Mouse (Mus musculus) kidney, embryonic 16.5 days (tissue): Measurements from ENCODE around the gene D17H6S53E. TPM values are rescaled to one million over a fixed set of nuclear protein-coding genes. Genes with fewer than 3 reads are reported as not detected.

ENCODE experiments used
- ATAC-seq: fragments of 200-750 bp; cut with Nextera tagmentation; 2 replicates; pipeline ENCODE4 v1.8.0; 2017; ENCODE audit warnings: moderate TSS enrichment; ENCODE audit not compliant: low FRiP score, low TSS enrichment
- H3K27ac ChIP-seq: fragments of 300-500 bp; sonication (generic); 2 replicates; pipeline ENCODE4 v1.5.1; 2014; ENCODE audit warnings: low read length
- H3K27me3 ChIP-seq: fragments of 300-500 bp; sonication (generic); 2 replicates; pipeline ENCODE4 v1.6.1; 2014; ENCODE audit warnings: low read length, control low read depth, mixed read lengths; ENCODE audit not compliant: insufficient read depth
- H3K36me3 ChIP-seq: fragments of 300-500 bp; sonication (generic); 2 replicates; pipeline ENCODE4 v1.6.1; 2014; ENCODE audit warnings: low read length, control low read depth, mixed read lengths; ENCODE audit not compliant: insufficient read depth
- H3K4me1 ChIP-seq: fragments of 300-500 bp; sonication (generic); 2 replicates; pipeline ENCODE4 v1.6.1; 2014; ENCODE audit warnings: low read length, control low read depth, mixed read lengths; ENCODE audit not compliant: insufficient read depth
- H3K4me2 ChIP-seq: fragments of 300-500 bp; sonication (generic); replicated peaks from 2 replicates; pipeline ENCODE4 v1.6.1; 2014; ENCODE audit warnings: low read depth, low read length
- H3K4me3 ChIP-seq: fragments of 300-500 bp; sonication (generic); 2 replicates; pipeline ENCODE4 v1.5.1; 2014; ENCODE audit warnings: mild to moderate bottlenecking, low read length
- H3K9ac ChIP-seq: fragments of 300-500 bp; sonication (generic); replicated peaks from 2 replicates; pipeline ENCODE4 v1.6.1; 2014; ENCODE audit warnings: low read length
- H3K9me3 ChIP-seq: fragments of 300-500 bp; sonication (generic); 2 replicates; pipeline ENCODE4 v1.6.1; 2016; ENCODE audit warnings: low read length, control low read depth
- WGBS: fragments of 180-500 bp; shearing (Covaris S2); extraction: QIAGEN DNeasy Blood & Tissue Kit; methylation state at CpG from one replicate; pipeline ENCODE4 v1.1.7; 2014; 5-methylcytosine and 5-hydroxymethylcytosine counted together
- polyA plus RNA-seq: library from polyadenylated mRNA; unstranded; fragments of >200 nt; fragmentation: Nextera tagmentation; extraction: Ambion mirVana; gene quantifications from 2 replicates; pipeline ENCODE4 v1.2.1, GENCODE M21; 2015

The D17H6S53E gene
- 8.5 and 12.0 TPM in 2 replicates for polyA plus RNA-seq

GRCm38 (mm10) chr17:35126206-35126611 is at the start of gene D17H6S53E:
D17H6S53E (plus strand) TSS chr17:35126373.
- H3K4me2 ChIP-seq: peak within 1 kb of the TSS; percentile 70
- H3K36me3 ChIP-seq: peaks cover 12% of the 10 kb centered on the region; the same call in 1 of the 2 replicates
- H3K4me3 ChIP-seq: peak within 1 kb of the TSS; percentile 60
- H3K9ac ChIP-seq: peak within 1 kb of the TSS; percentile 76
- peaks cover 36% of the 10 kb centered on the region for H3K4me1 ChIP-seq
- H3K9me3 ChIP-seq: no peaks in the 10 kb centered on the region
- H3K27ac ChIP-seq: peak within 1 kb of the TSS; percentile 78
- WGBS: under 1% methylated on average over 36 of the region's 36 CpGs
- peak; percentile 60 for ATAC-seq
- H3K27me3 ChIP-seq: no peaks in the 10 kb centered on the region

DNA sequence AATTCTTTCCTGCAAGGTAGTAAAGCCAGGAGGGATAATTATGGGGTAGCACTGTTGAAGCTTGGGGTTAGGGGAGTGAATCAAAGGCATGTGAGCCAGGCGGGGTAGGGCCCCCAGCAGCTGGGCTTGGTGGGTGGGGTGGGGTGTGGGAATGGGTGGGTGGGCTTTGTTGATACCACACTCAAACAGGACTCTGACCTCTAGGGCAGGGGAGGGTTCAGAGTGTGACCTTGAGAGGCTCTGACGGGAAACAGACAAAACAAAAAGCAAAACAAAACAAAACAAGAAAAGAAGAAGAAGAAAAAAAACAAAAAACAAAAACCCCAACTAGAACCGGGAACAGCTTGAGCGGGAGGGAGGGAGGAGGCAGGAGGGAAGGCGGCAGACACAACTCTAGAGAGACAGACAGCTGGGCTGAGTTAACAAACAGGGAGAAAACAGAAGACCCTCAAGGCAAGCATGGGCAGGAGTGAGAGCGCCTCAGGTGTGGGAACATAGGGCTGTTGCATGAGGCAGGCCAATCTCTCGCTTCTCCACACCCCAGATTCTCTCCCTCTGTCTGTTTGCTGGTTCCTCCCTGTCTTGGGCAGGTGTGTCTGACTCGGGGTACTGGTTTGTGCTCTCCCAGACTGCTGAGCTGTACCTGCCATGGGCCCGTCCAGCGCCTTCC is 49.5 kb upstream of the D17H6S53E start, which contains the start of gene Ly6g6e:
Gene Ly6g6e, plus strand, starts transcription at position 396 of the 670 bp plus-strand sequence.
- H3K4me1 ChIP-seq: peaks cover 33% of the 10 kb centered on the region
- peak within 1 kb of the TSS; percentile 67 for H3K4me2 ChIP-seq
- no peaks in the 10 kb centered on the region for H3K9me3 ChIP-seq
- H3K9ac ChIP-seq: peak within 1 kb of the TSS; percentile 72
- peak within 1 kb of the TSS; percentile 43 for H3K4me3 ChIP-seq
- no peak for ATAC-seq
- no peaks in the 10 kb centered on the region for H3K27me3 ChIP-seq
- H3K36me3 ChIP-seq: no peaks in the 10 kb centered on the region
- 30% methylated on average over 10 of the region's 10 CpGs for WGBS
- peak within 1 kb of the TSS; percentile 77 for H3K27ac ChIP-seq

- H3K27me3 ChIP-seq: no peaks in the 10 kb centered on the region
- ATAC-seq: 0 out of 2 replicates have a peak, but pooled peaks have one; percentile 33
- no peaks in the 10 kb centered on the region for H3K36me3 ChIP-seq
- peak overlapping the region; percentile 77 for H3K27ac ChIP-seq
- peaks cover 27% of the 10 kb centered on the region for H3K4me1 ChIP-seq
- H3K9me3 ChIP-seq: no peaks in the 10 kb centered on the region
- 18% methylated on average over 2 of the region's 2 CpGs for WGBS
- peak overlapping the region; percentile 43 for H3K4me3 ChIP-seq
- H3K9ac ChIP-seq: peak overlapping the region; percentile 72
- H3K4me2 ChIP-seq: peak overlapping the region; percentile 67
Observed at GRCm38 (mm10) chr17:35077285-35077684, 48.9 kb upstream of the D17H6S53E start.

GRCm38 (mm10) chr17:35077786-35078233 is 48.4 kb upstream of the D17H6S53E start, which contains the start of gene Ly6g6d:
Ly6g6d (minus strand) TSS chr17:35078065.
- H3K27me3 ChIP-seq: no peaks in the 10 kb centered on the region
- 2% methylated on average over 14 of the region's 14 CpGs for WGBS
- H3K4me3 ChIP-seq: peak within 1 kb of the TSS; percentile 43
- peak; percentile 87 for ATAC-seq
- H3K36me3 ChIP-seq: no peaks in the 10 kb centered on the region
- H3K4me2 ChIP-seq: peak within 1 kb of the TSS; percentile 67
- peak within 1 kb of the TSS; percentile 72 for H3K9ac ChIP-seq
- no peaks in the 10 kb centered on the region for H3K9me3 ChIP-seq
- H3K4me1 ChIP-seq: peaks cover 27% of the 10 kb centered on the region
- H3K27ac ChIP-seq: peak within 1 kb of the TSS; percentile 77

DNA sequence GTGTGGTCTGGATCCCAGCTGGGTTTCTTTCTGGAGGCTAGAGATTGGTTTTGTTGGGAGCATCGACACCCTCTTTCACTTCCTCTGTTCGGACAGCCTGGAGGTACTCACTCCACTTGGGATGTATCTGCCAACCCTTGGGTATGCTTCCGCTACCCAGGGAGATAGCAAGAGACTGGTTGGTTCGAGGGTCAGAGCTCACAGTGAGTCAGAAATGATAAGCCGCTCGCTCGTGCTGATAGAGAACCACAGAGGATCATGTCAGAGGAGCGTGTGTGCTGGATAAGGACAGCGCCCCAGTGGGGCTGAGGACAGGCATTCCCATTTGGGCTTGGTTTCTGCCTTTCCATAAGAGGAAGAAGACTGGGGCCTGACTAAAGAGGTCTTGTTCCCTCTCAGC is 46.4 kb upstream of the D17H6S53E start:
- no peak overlapping the region for H3K9ac ChIP-seq
- no peak overlapping the region for H3K4me2 ChIP-seq
- H3K27ac ChIP-seq: no peak overlapping the region
- no peaks in the 10 kb centered on the region for H3K36me3 ChIP-seq
- peaks cover 21% of the 10 kb centered on the region for H3K4me1 ChIP-seq
- no peaks in the 10 kb centered on the region for H3K9me3 ChIP-seq
- 66% methylated on average over 9 of the region's 9 CpGs for WGBS
- ATAC-seq: no peak
- H3K4me3 ChIP-seq: no peak overlapping the region
- no peaks in the 10 kb centered on the region for H3K27me3 ChIP-seq

DNA sequence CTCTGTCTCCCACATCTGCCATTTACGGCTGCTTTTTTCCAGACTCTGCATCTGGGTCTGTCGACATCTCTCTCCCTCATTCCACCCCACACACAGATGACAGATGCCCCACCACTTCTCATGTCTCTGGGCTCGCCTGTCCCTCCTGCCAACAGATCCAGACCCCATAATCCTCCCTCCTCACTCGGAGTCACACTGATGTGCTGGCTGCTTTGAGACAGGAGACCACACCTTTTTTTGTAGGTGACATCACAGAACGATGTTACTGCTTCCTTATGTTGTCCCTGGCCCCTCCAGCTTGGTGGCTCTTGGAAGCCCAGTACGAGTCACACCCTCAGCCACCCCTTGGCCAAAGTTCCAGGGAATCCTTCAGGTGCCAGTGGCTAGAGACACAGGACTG is 45.9 kb upstream of the D17H6S53E start:
- Histone ChIP-seq H3K4me3 (no peak overlapping the region), H3K27me3 (no peaks in the 10 kb centered on the region), H3K4me2 (no peak overlapping the region), H3K4me1 (peaks cover 21% of the 10 kb centered on the region), H3K9me3 (no peaks in the 10 kb centered on the region), H3K9ac (no peak overlapping the region), H3K36me3 (no peaks in the 10 kb centered on the region), H3K27ac (no peak overlapping the region)
- WGBS: 43% methylated on average over 6 of the region's 6 CpGs
- no peak for ATAC-seq

DNA sequence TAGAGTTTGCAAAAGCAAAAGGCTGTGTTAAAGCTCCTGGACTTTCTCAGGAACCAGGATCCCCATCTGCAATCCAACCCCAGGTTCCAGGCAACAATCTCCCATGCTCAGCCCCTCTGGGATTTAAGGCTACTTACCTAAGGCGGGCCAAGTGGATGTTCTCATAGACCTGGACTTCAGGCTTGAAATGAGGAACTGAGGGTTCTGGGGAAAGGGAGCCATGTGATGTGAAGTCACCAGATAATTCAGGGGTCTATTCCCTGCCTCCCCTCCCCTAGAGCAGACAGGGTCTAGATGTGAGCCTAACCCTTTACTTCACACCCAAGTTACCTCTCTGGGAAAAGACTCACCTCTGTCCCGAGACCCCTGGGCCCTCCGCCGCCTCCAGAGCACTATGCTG is 45.5 kb upstream of the D17H6S53E start:
- H3K4me3 ChIP-seq: no peak overlapping the region
- no peak overlapping the region for H3K9ac ChIP-seq
- no peaks in the 10 kb centered on the region for H3K27me3 ChIP-seq
- no peak overlapping the region for H3K4me2 ChIP-seq
- WGBS: 81% methylated on average over 4 of the region's 4 CpGs
- no peak for ATAC-seq
- H3K27ac ChIP-seq: no peak overlapping the region
- H3K36me3 ChIP-seq: no peaks in the 10 kb centered on the region
- peaks cover 21% of the 10 kb centered on the region for H3K4me1 ChIP-seq
- no peaks in the 10 kb centered on the region for H3K9me3 ChIP-seq

DNA sequence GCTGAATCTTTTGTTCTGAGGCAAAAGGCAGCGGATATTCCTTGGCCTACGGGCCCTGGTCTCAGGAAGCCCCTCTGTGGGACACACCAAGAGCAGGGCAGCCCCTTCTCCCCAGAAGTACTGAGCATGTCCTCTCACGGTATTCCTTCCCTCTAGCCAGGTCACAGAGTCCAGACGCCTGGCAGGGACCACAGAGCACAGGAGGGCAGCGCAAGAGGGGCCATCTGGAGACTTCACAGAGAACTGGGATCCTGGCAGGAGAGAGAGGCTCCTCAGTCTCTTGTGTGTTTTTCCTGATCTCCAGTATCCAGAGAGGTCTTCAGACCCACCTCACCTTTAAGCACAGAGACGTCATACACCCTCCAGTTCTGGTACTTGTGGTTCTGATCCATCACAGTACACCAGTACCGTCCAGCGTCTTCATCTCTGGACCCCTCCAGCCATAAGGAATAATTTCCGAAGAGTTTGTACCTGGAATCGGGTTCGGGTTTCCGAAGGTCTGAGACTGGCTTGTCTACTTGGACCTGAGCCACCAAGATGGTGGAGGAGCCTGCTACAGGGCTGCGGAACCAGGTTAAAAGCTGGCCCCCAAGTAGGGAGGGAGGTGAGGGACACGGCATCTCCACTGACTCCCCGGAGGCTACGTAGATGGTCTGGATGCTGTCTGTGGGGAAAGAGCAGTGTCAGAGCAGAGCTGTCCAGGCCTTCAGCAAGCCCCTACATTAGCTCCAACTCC is 43.2 kb upstream of the D17H6S53E start:
- WGBS: 84% methylated on average over 16 of the region's 16 CpGs
- H3K4me2 ChIP-seq: no peak overlapping the region
- H3K36me3 ChIP-seq: no peaks in the 10 kb centered on the region
- no peak overlapping the region for H3K4me3 ChIP-seq
- H3K4me1 ChIP-seq: peaks cover 2% of the 10 kb centered on the region; the same call in 1 of the 2 replicates
- no peaks in the 10 kb centered on the region for H3K9me3 ChIP-seq
- no peak for ATAC-seq
- no peak overlapping the region for H3K27ac ChIP-seq
- no peaks in the 10 kb centered on the region for H3K27me3 ChIP-seq
- no peak overlapping the region for H3K9ac ChIP-seq

DNA sequence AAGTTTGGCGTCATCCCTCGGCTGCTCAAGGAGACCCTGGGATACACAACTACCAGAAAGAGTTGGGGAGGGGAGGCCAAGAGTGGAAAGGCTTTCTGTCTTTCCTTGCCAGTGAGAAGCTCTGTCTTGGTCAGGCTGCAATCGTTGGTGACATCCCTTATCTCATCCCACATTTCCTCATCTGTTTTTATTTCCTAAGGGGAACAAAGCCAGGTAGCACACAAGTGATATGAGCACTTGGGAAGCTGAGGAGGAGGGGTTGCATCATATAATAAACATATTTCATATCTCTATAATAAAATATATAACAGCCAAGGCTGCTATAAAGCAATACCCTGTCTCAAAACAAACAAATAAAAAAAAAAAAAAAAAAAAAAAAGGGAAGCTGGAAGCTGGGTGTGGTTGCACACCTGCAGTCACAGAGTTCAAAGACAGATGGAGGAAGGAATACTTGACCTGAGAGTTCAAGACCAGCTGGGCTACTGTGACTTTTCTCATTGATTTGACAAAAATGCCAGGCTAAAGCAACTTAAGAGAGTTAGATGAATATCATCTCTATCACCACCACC is 42.2 kb upstream of the D17H6S53E start:
- H3K9ac ChIP-seq: no peak overlapping the region
- no peak overlapping the region for H3K27ac ChIP-seq
- whole genome bisulfite sequencing: 66% methylated on average over 3 of the region's 3 CpGs
- no peaks in the 10 kb centered on the region for H3K36me3 ChIP-seq
- H3K4me1 ChIP-seq: no peaks in the 10 kb centered on the region
- no peak overlapping the region for H3K4me2 ChIP-seq
- no peak overlapping the region for H3K4me3 ChIP-seq
- H3K27me3 ChIP-seq: no peaks in the 10 kb centered on the region
- H3K9me3 ChIP-seq: no peaks in the 10 kb centered on the region
- ATAC-seq: no peak
